Mouse (Mus musculus) intestine, postnatal 0 days (tissue): ENCODE data around the gene Ube4a. TPM values are rescaled to one million over a fixed set of nuclear protein-coding genes. Genes with fewer than 3 reads are reported as not detected.
A peak's percentile ranks its signal among the peaks of the same experiment; 100 is the strongest.

ENCODE experiments used
- ATAC-seq: fragments of 200-750 bp; cut with Nextera tagmentation; 2 replicates; pipeline ENCODE4 v1.8.0; 2017; ENCODE audit warnings: mild to moderate bottlenecking, moderate TSS enrichment, moderate library complexity
- H3K27ac ChIP-seq: fragments of 300-500 bp; sonication (generic); 2 replicates; pipeline ENCODE4 v1.5.1; 2014; ENCODE audit warnings: mild to moderate bottlenecking, low read depth, low read length, moderate library complexity
- H3K27me3 ChIP-seq: fragments of 300-500 bp; sonication (generic); replicated peaks from 2 replicates; pipeline ENCODE4 v1.6.1; 2014; ENCODE audit warnings: low read length, mixed read lengths; ENCODE audit not compliant: control insufficient read depth, insufficient read depth
- H3K36me3 ChIP-seq: fragments of 300-500 bp; sonication (generic); 2 replicates; pipeline ENCODE4 v1.6.1; 2014; ENCODE audit warnings: mild to moderate bottlenecking, moderate library complexity; ENCODE audit not compliant: control insufficient read depth, insufficient read depth
- H3K4me1 ChIP-seq: fragments of 300-500 bp; sonication (generic); replicated peaks from 2 replicates; pipeline ENCODE4 v1.6.1; 2014; ENCODE audit warnings: antibody characterized with exemption, low read length, mixed read lengths; ENCODE audit not compliant: control insufficient read depth, insufficient read depth
- H3K4me2 ChIP-seq: fragments of 300-500 bp; sonication (generic); replicated peaks from 2 replicates; pipeline ENCODE4 v1.6.1; 2014; ENCODE audit warnings: low read depth, mild to moderate bottlenecking, moderate library complexity
- H3K4me3 ChIP-seq: fragments of 300-500 bp; sonication (generic); 2 replicates; pipeline ENCODE4 v1.5.1; 2014; ENCODE audit warnings: low read depth, low read length
- H3K9ac ChIP-seq: fragments of 300-500 bp; sonication (generic); 2 replicates; pipeline ENCODE4 v1.6.1; 2014; ENCODE audit warnings: mild to moderate bottlenecking, low read depth, low read length
- H3K9me3 ChIP-seq: fragments of 300-500 bp; sonication (generic); 2 replicates; pipeline ENCODE4 v1.6.1; 2016; ENCODE audit warnings: mixed run types; ENCODE audit not compliant: control insufficient read depth
- CTCF ChIP-seq: sonication (generic); IDR thresholded peaks from 2 replicates; pipeline ENCODE4 v1.5.1; 2016; ENCODE audit warnings: low read depth, mild to moderate bottlenecking, control low read depth, antibody characterized with exemption, moderate library complexity
- WGBS: fragments of 180-500 bp; shearing (Covaris S2); extraction: QIAGEN DNeasy Blood & Tissue Kit; methylation state at CpG from one replicate; pipeline ENCODE4 v1.1.7; 2014; 5-methylcytosine and 5-hydroxymethylcytosine counted together
- polyA plus RNA-seq: library from polyadenylated mRNA; unstranded; fragments of >200 nt; fragmentation: Nextera tagmentation; extraction: Ambion mirVana; gene quantifications from 2 replicates; pipeline ENCODE4 v1.2.1, GENCODE M21; 2015

Gene Ube4a
- polyA plus RNA-seq, 1 experiment from 2014 or later = 12.7 TPM

- H3K36me3 ChIP-seq = no peaks in the 10 kb centered on the region
- 63% methylated on average over 4 of the region's 4 CpGs for WGBS
- H3K9ac ChIP-seq = no peak overlapping the region
- H3K4me2 ChIP-seq = no peak overlapping the region
- H3K9me3 ChIP-seq = no peaks in the 10 kb centered on the region
- ATAC-seq = no peak
- no peak overlapping the region for H3K4me3 ChIP-seq
- peak; percentile 62 for TF ChIP-seq CTCF
- no peak overlapping the region for H3K27ac ChIP-seq
- H3K27me3 ChIP-seq = no peaks in the 10 kb centered on the region
- no peaks in the 10 kb centered on the region for H3K4me1 ChIP-seq
These were observed 65.0 kb downstream of the Ube4a start for GRCm38 (mm10) chr9:44900402-44900801.

- H3K9ac ChIP-seq = no peak overlapping the region
- H3K4me1 ChIP-seq = no peaks in the 10 kb centered on the region
- no peak overlapping the region for H3K27ac ChIP-seq
- H3K27me3 ChIP-seq = no peaks in the 10 kb centered on the region
- H3K36me3 ChIP-seq = no peaks in the 10 kb centered on the region
- H3K4me2 ChIP-seq = no peak overlapping the region
- 34% methylated on average over 3 of the region's 3 CpGs for WGBS
- H3K4me3 ChIP-seq = no peak overlapping the region
- ATAC-seq = no peak
- no peaks in the 10 kb centered on the region for H3K9me3 ChIP-seq
- no peak for TF ChIP-seq CTCF
These were observed 65.7 kb downstream of the Ube4a start for GRCm38 (mm10) chr9:44899716-44900115.

GRCm38 (mm10) chr9:44897024-44897423 lies 68.4 kb downstream of the Ube4a start:
- H3K4me3 ChIP-seq = no peak overlapping the region
- no peak overlapping the region for H3K27ac ChIP-seq
- no peak overlapping the region for H3K9ac ChIP-seq
- no peak for TF ChIP-seq CTCF
- WGBS = 56% methylated on average over 4 of the region's 4 CpGs
- ATAC-seq = no peak
- H3K36me3 ChIP-seq = no peaks in the 10 kb centered on the region
- no peaks in the 10 kb centered on the region for H3K9me3 ChIP-seq
- no peak overlapping the region for H3K4me2 ChIP-seq
- no peaks in the 10 kb centered on the region for H3K27me3 ChIP-seq
- no peaks in the 10 kb centered on the region for H3K4me1 ChIP-seq

GRCm38 (mm10) chr9:44892664-44893063 lies 72.7 kb downstream of the Ube4a start:
- H3K4me3 ChIP-seq = no peak overlapping the region
- no peak for TF ChIP-seq CTCF
- H3K4me1 ChIP-seq = no peaks in the 10 kb centered on the region
- H3K27ac ChIP-seq = no peak overlapping the region
- H3K9me3 ChIP-seq = no peaks in the 10 kb centered on the region
- 39% methylated on average over 3 of the region's 3 CpGs for WGBS
- ATAC-seq = no peak
- no peaks in the 10 kb centered on the region for H3K27me3 ChIP-seq
- no peak overlapping the region for H3K9ac ChIP-seq
- no peak overlapping the region for H3K4me2 ChIP-seq
- no peaks in the 10 kb centered on the region for H3K36me3 ChIP-seq

GRCm38 (mm10) chr9:44891210-44891609 lies 74.2 kb downstream of the Ube4a start:
- 87% methylated on average over 6 of the region's 6 CpGs for WGBS

GRCm38 (mm10) chr9:44890122-44890521 lies 75.3 kb downstream of the Ube4a start:
- no peak for TF ChIP-seq CTCF
- Histone ChIP-seq H3K4me2 (no peak overlapping the region), H3K27ac (no peak overlapping the region), H3K9me3 (no peaks in the 10 kb centered on the region), H3K9ac (no peak overlapping the region), H3K4me1 (no peaks in the 10 kb centered on the region), H3K27me3 (no peaks in the 10 kb centered on the region), H3K4me3 (no peak overlapping the region), H3K36me3 (no peaks in the 10 kb centered on the region)
- ATAC-seq = no peak
- 41% methylated on average over 2 of the region's 2 CpGs for whole genome bisulfite sequencing

More at GRCm38 (mm10) chr9:44891210-44891609, 74.2 kb downstream of the Ube4a start:
- Histone ChIP-seq H3K9me3 (no peaks in the 10 kb centered on the region), H3K9ac (no peak overlapping the region), H3K4me1 (no peaks in the 10 kb centered on the region), H3K27ac (no peak overlapping the region), H3K4me3 (no peak overlapping the region), H3K27me3 (no peaks in the 10 kb centered on the region), H3K4me2 (no peak overlapping the region), H3K36me3 (no peaks in the 10 kb centered on the region)
- TF ChIP-seq CTCF = no peak
- no peak for ATAC-seq

GRCm38 (mm10) chr9:44888114-44888624 lies 77.2 kb downstream of the Ube4a start:
- H3K4me2 ChIP-seq = no peak overlapping the region
- no peak for ATAC-seq
- H3K27ac ChIP-seq = no peak overlapping the region
- H3K4me1 ChIP-seq = 0 out of 2 replicates have a peak, but pooled peaks cover 2% of the 10 kb centered on the region
- TF ChIP-seq CTCF = no peak
- H3K36me3 ChIP-seq = no peaks in the 10 kb centered on the region
- H3K9me3 ChIP-seq = no peaks in the 10 kb centered on the region
- WGBS = 85% methylated on average over 7 of the region's 7 CpGs
- H3K27me3 ChIP-seq = 0 out of 2 replicates have a peak, but pooled peaks cover 2% of the 10 kb centered on the region
- no peak overlapping the region for H3K4me3 ChIP-seq
- H3K9ac ChIP-seq = no peak overlapping the region
